Mouse (Mus musculus) MEL (cell line): ENCODE results near the gene Vac14. TPM values are rescaled to one million over a fixed set of nuclear protein-coding genes. Genes with fewer than 3 reads are reported as not detected.

ENCODE experiments used
- DNase-seq: peaks from one replicate; pipeline ENCODE4 v3.0.0; 2011; ENCODE audit warnings: low read depth, low spot score
- H3K27ac ChIP-seq: 2 replicates; pipeline ENCODE4 v1.5.1; 2012; ENCODE audit warnings: low read depth, mild to moderate bottlenecking, control low read depth, low read length, moderate library complexity; ENCODE audit not compliant: control insufficient read depth
- H3K27me3 ChIP-seq, 2 experiments: fragments of 150-350 bp in 1 of 2; sonication (generic) in 1 of 2; 2 replicates each; pipeline ENCODE4 v1.6.1; 2012; ENCODE audit warnings: low read length in 2 of 2, mild to moderate bottlenecking in 2 of 2, improper control_type of control experiment in 1 of 2, moderate library complexity in 1 of 2; ENCODE audit not compliant: insufficient read depth in 2 of 2, control insufficient read depth in 1 of 2
- H3K36me3 ChIP-seq, 2 experiments: 2 replicates each; pipeline ENCODE4 v1.6.1; 2012 to 2014; ENCODE audit warnings: low read length in 2 of 2, improper control_type of control experiment in 1 of 2, inconsistent platforms in 1 of 2, mild to moderate bottlenecking in 1 of 2; ENCODE audit not compliant: insufficient read depth in 2 of 2, control insufficient read depth in 1 of 2
- H3K4me1 ChIP-seq, 2 experiments: fragments of 150-350 bp in 1 of 2; sonication (generic) in 1 of 2; 2 replicates each; pipeline ENCODE4 v1.6.1; 2012; ENCODE audit warnings: low read length in 2 of 2, improper control_type of control experiment in 1 of 2, mild to moderate bottlenecking in 1 of 2; ENCODE audit not compliant: insufficient read depth in 2 of 2, control insufficient read depth in 1 of 2
- H3K4me3 ChIP-seq, 2 experiments: fragments of 150-350 bp in 1 of 2; sonication (generic) in 1 of 2; 2 replicates each; pipeline ENCODE4 v1.5.1; 2012; ENCODE audit warnings: low read depth in 2 of 2, low read length in 2 of 2, mild to moderate bottlenecking in 2 of 2, moderate library complexity in 2 of 2, control low read depth in 1 of 2, improper control_type of control experiment in 1 of 2; ENCODE audit not compliant: control insufficient read depth in 1 of 2, insufficient read depth in 1 of 2
- H3K79me2 ChIP-seq: 2 replicates; pipeline ENCODE4 v1.6.1; 2012; ENCODE audit warnings: mild to moderate bottlenecking, low read length, moderate library complexity; ENCODE audit not compliant: control insufficient read depth, poor library complexity, insufficient read depth
- H3K9ac ChIP-seq: 2 replicates; pipeline ENCODE4 v1.6.1; 2012; ENCODE audit warnings: low read depth, mild to moderate bottlenecking, control low read depth, low read length, moderate library complexity; ENCODE audit not compliant: control insufficient read depth, poor library complexity, severe bottlenecking
- H3K9me3 ChIP-seq: fragments of 150-350 bp; sonication (generic); replicated peaks from 2 replicates; pipeline ENCODE4 v1.6.1; 2012; ENCODE audit warnings: mild to moderate bottlenecking, low read length, improper control_type of control experiment, moderate library complexity; ENCODE audit not compliant: insufficient read depth
- CHD1 ChIP-seq: IDR thresholded peaks from 2 replicates; pipeline ENCODE4 v1.6.1; 2012; ENCODE audit warnings: low read depth, mild to moderate bottlenecking, inconsistent platforms, low read length, improper control_type of control experiment
- CTCF ChIP-seq, 3 experiments: IDR thresholded peaks in 2 of 3; conservative IDR thresholded peaks in 1 of 3; 2 replicates each; pipeline ENCODE4 v1.5.1; 2011 to 2012; ENCODE audit warnings: low read length in 3 of 3, low read depth in 2 of 3, mild to moderate bottlenecking in 2 of 3, improper control_type of control experiment in 1 of 3, inconsistent platforms in 1 of 3, mixed read lengths in 1 of 3, moderate library complexity in 1 of 3; ENCODE audit not compliant: control insufficient read depth in 1 of 3, insufficient read depth in 1 of 3, poor library complexity in 1 of 3, severe bottlenecking in 1 of 3
- E2F4 ChIP-seq: IDR thresholded peaks from 2 replicates; pipeline ENCODE4 v1.6.1; 2011; ENCODE audit warnings: low read depth, low read length, improper control_type of control experiment, borderline replicate concordance
- ELF1 ChIP-seq: IDR thresholded peaks from 2 replicates; pipeline ENCODE4 v1.6.1; 2014; ENCODE audit warnings: low read depth, mild to moderate bottlenecking, inconsistent platforms, low read length, improper control_type of control experiment, moderate library complexity
- HCFC1 ChIP-seq: IDR thresholded peaks from 2 replicates; pipeline ENCODE4 v1.6.1; 2012; ENCODE audit warnings: low read depth, mild to moderate bottlenecking, inconsistent platforms, low read length, improper control_type of control experiment, moderate library complexity
- KAT2A ChIP-seq: conservative IDR thresholded peaks from 2 replicates; pipeline ENCODE4 v1.6.1; 2012; ENCODE audit warnings: low read depth, low read length, improper control_type of control experiment, inconsistent platforms
- MEF2A ChIP-seq: IDR thresholded peaks from 2 replicates; pipeline ENCODE4 v1.6.1; 2014; ENCODE audit warnings: low read depth, mild to moderate bottlenecking, inconsistent platforms, low read length, improper control_type of control experiment; ENCODE audit not compliant: poor library complexity, insufficient replicate concordance, severe bottlenecking; ENCODE audit errors: extremely low read depth
- MXI1 ChIP-seq: IDR thresholded peaks from 2 replicates; pipeline ENCODE4 v1.6.1; 2011; ENCODE audit warnings: mild to moderate bottlenecking, low read depth, low read length, improper control_type of control experiment
- MYC ChIP-seq: IDR thresholded peaks from 2 replicates; pipeline ENCODE4 v1.6.1; 2011; ENCODE audit warnings: low read depth, mild to moderate bottlenecking, low read length, improper control_type of control experiment, moderate library complexity
- NRF1 ChIP-seq: IDR thresholded peaks from 2 replicates; pipeline ENCODE4 v1.6.1; 2014; ENCODE audit warnings: low read depth, mild to moderate bottlenecking, inconsistent platforms, low read length, improper control_type of control experiment, moderate library complexity; ENCODE audit not compliant: poor library complexity, insufficient read depth, severe bottlenecking
- POLR2A ChIP-seq, 2 experiments: IDR thresholded peaks; 2 replicates each; pipeline ENCODE4 v1.6.1; 2011 to 2012; ENCODE audit warnings: low read length in 2 of 2, mild to moderate bottlenecking in 2 of 2, control low read depth in 1 of 2, improper control_type of control experiment in 1 of 2, low read depth in 1 of 2, moderate library complexity in 1 of 2; ENCODE audit not compliant: control insufficient read depth in 1 of 2, insufficient read depth in 1 of 2, poor library complexity in 1 of 2
- RCOR1 ChIP-seq: IDR thresholded peaks from 2 replicates; pipeline ENCODE4 v1.6.1; 2012; ENCODE audit warnings: low read depth, mild to moderate bottlenecking, inconsistent platforms, low read length, improper control_type of control experiment
- SIN3A ChIP-seq: IDR thresholded peaks from 2 replicates; pipeline ENCODE4 v1.6.1; 2012; ENCODE audit warnings: low read length, improper control_type of control experiment, inconsistent platforms
- SMC3 ChIP-seq: IDR thresholded peaks from 2 replicates; pipeline ENCODE4 v1.6.1; 2011; ENCODE audit warnings: low read depth, low read length, improper control_type of control experiment
- USF2 ChIP-seq, 2 experiments: IDR thresholded peaks; 2 replicates each; pipeline ENCODE4 v1.6.1; 2011 to 2012; ENCODE audit warnings: improper control_type of control experiment in 2 of 2, low read length in 2 of 2, borderline replicate concordance in 1 of 2, inconsistent platforms in 1 of 2, low read depth in 1 of 2, mild to moderate bottlenecking in 1 of 2; ENCODE audit not compliant: insufficient read depth in 1 of 2
- ZC3H11A ChIP-seq: IDR thresholded peaks from 2 replicates; pipeline ENCODE4 v1.6.1; 2012; ENCODE audit warnings: low read depth, mild to moderate bottlenecking, inconsistent platforms, low read length, improper control_type of control experiment
- ZKSCAN1 ChIP-seq: IDR thresholded peaks from 2 replicates; pipeline ENCODE4 v1.6.1; 2012; ENCODE audit warnings: low read depth, mild to moderate bottlenecking, inconsistent platforms, low read length, improper control_type of control experiment, moderate library complexity
- ZMIZ1 ChIP-seq: IDR thresholded peaks from 2 replicates; pipeline ENCODE4 v1.6.1; 2012; ENCODE audit warnings: low read depth, mild to moderate bottlenecking, inconsistent platforms, low read length, improper control_type of control experiment, moderate library complexity
- ZNF384 ChIP-seq: IDR thresholded peaks from 2 replicates; pipeline ENCODE4 v1.6.1; 2012; ENCODE audit warnings: low read depth, mild to moderate bottlenecking, inconsistent platforms, low read length, improper control_type of control experiment
- polyA plus RNA-seq, 2 experiments: library from polyadenylated mRNA; stranded (reverse) in 1 of 2; unstranded in 1 of 2; fragments of >175 nt in 1 of 2; fragments of >200 nt in 1 of 2; gene quantifications; 2 replicates each; pipeline versions ENCODE4 v1.2.1 to v1.2.4; 2012; ENCODE audit warnings: low replicate concordance in 2 of 2, low read depth in 1 of 2; ENCODE audit not compliant: insufficient read length in 2 of 2, insufficient read depth in 1 of 2, missing spikeins in 1 of 2
- total RNA-seq: library from RNA; depleted of rRNA; stranded (reverse); fragments of 300-350 nt; gene quantifications from 2 replicates; pipeline ENCODE4 v1.2.3, GENCODE M21; 2012; rRNA removed

The Vac14 gene
- total and polyA plus RNA-seq, 3 experiments, result 31.7 to 86.0 TPM; not detected in 1

GRCm38 (mm10) chr8:110767261-110767660, 148.9 kb downstream of the Vac14 start:
- no peaks in the 10 kb centered on the region for H3K9me3 ChIP-seq
- no peak overlapping the region for H3K9ac ChIP-seq
- no peak for TF ChIP-seq MEF2A
- TF ChIP-seq SMC3, result no peak
- no peak for TF ChIP-seq E2F4
- no peak for TF ChIP-seq NRF1
- no peak for TF ChIP-seq RCOR1
- no peak for TF ChIP-seq ZNF384
- no peak for TF ChIP-seq USF2 (IDR thresholded peaks at IDR 0.05; ENCODE audit: borderline replicate concordance in 1 of 2, insufficient read depth in 1 of 2, low read depth in 1 of 2, low read length in 2 of 2)
- TF ChIP-seq POLR2A (IDR thresholded peaks at IDR 0.05; ENCODE audit: control insufficient read depth in 1 of 2, insufficient read depth in 1 of 2, low read depth in 1 of 2, low read length in 2 of 2, poor library complexity in 1 of 2), result no peak
- no peak for TF ChIP-seq MYC
- TF ChIP-seq CHD1, result no peak
- no peak for TF ChIP-seq KAT2A
- TF ChIP-seq ELF1, result no peak
- TF ChIP-seq CTCF (IDR thresholded peaks at IDR 0.05 in 2 of 3, conservative IDR thresholded peaks at IDR 0.05 in 1 of 3; ENCODE audit: control insufficient read depth in 1 of 3, insufficient read depth in 1 of 3, low read depth in 2 of 3, low read length in 3 of 3, poor library complexity in 1 of 3, severe bottlenecking in 1 of 3), result no peak
- no peak for TF ChIP-seq ZC3H11A
- no peak for TF ChIP-seq SIN3A
- no peak for TF ChIP-seq ZMIZ1
- no peak for TF ChIP-seq MXI1
- TF ChIP-seq HCFC1, result no peak
- TF ChIP-seq ZKSCAN1, result no peak
- no peaks in the 10 kb centered on the region for H3K4me1 ChIP-seq
- no peak overlapping the region for H3K4me3 ChIP-seq
- no peak overlapping the region for H3K27ac ChIP-seq
- H3K27me3 ChIP-seq, result no peaks in the 10 kb centered on the region
- H3K36me3 ChIP-seq, result no peaks in the 10 kb centered on the region
- no peak for DNase-seq
- H3K79me2 ChIP-seq, result no peaks in the 10 kb centered on the region

Other genes starting within 250 kb of the Vac14 start
- gene Mtss1l, start 102.9 kb downstream of the Vac14 start, total RNA-seq, result 0.62 and 1.2 TPM in 2 replicates
- 1 to 10 TPM in 1 of 2 experiments, not detected in 1; 4.3 TPM for gene Mtss1l, start 102.9 kb downstream of the Vac14 start, polyA plus RNA-seq
- gene Il34, start 187.3 kb downstream of the Vac14 start, total RNA-seq, result 0.12 and 0.26 TPM in 2 replicates
- under 1 TPM in 1 of 2 experiments, not detected in 1; 0.18 TPM for gene Il34, start 187.3 kb downstream of the Vac14 start, polyA plus RNA-seq
- gene Cog4, start 228.0 kb downstream of the Vac14 start, total RNA-seq, result 31.7 and 32.1 TPM in 2 replicates
- 10 to 100 TPM in 1 of 2 experiments, not detected in 1; 35.3 TPM for gene Cog4, start 228.0 kb downstream of the Vac14 start, polyA plus RNA-seq
- gene Sf3b3, start 228.2 kb downstream of the Vac14 start, total RNA-seq, result 150 and 170 TPM in 2 replicates
- gene Sf3b3, start 228.2 kb downstream of the Vac14 start, polyA plus RNA-seq, result 100 to 1,000 TPM; 167 to 224 TPM